Mouse (Mus musculus) brain, embryonic 14.5 days (tissue): Measurements from ENCODE around the gene Anks1b. TPM values are rescaled to one million over a fixed set of nuclear protein-coding genes. Genes with fewer than 3 reads are reported as not detected.

ENCODE experiments used
- DNase-seq: peaks from one replicate; pipeline ENCODE4 v3.0.0-alpha.2; 2011; ENCODE audit warnings: low read depth
- CTCF ChIP-seq: fragments of 200-500 bp; IDR thresholded peaks from 2 replicates; pipeline ENCODE4 v1.5.1; 2012; ENCODE audit warnings: inconsistent platforms, mild to moderate bottlenecking, moderate library complexity, borderline replicate concordance; ENCODE audit not compliant: insufficient read depth, insufficient read length; ENCODE audit errors: extremely low read depth
- POLR2A ChIP-seq: fragments of 200-500 bp; IDR thresholded peaks from 2 replicates; pipeline ENCODE4 v1.6.1; 2012; ENCODE audit warnings: mild to moderate bottlenecking, inconsistent platforms, borderline replicate concordance; ENCODE audit not compliant: poor library complexity, insufficient read depth, insufficient read length, severe bottlenecking; ENCODE audit errors: extremely low read depth
- polyA plus RNA-seq: library from polyadenylated mRNA; depleted of rRNA; stranded (reverse); fragments of >200 nt; gene quantifications from 2 replicates; pipeline ENCODE4 v1.2.3, GENCODE M21; 2012; rRNA removed

Anks1b gene
- polyA plus RNA-seq, 1 experiment: 67.7 TPM

- DNase-seq: peak; percentile 71
- TF ChIP-seq POLR2A (no peak), CTCF (no peak)
These were observed 1120.6 kb downstream of the Anks1b start for GRCm38 (mm10) chr10:90993869-90994268.

GRCm38 (mm10) chr10:90999899-91000298 lies 1126.6 kb downstream of the Anks1b start:
- TF ChIP-seq CTCF (no peak), POLR2A (no peak)
- peak; percentile 31 for DNase-seq

- no peak for TF ChIP-seq POLR2A
- TF ChIP-seq CTCF: no peak
- DNase-seq: peak; percentile 73
These were observed 1128.1 kb downstream of the Anks1b start for GRCm38 (mm10) chr10:91001421-91001820.

GRCm38 (mm10) chr10:91005858-91006538 lies 1132.7 kb downstream of the Anks1b start:
- TF ChIP-seq POLR2A (no peak), CTCF (no peak)
- DNase-seq: no peak

Other genes with a start within 250 kb of the Anks1b start
- 44.8 and 49.0 TPM in 2 replicates for gene Scyl2, start 187.2 kb upstream of the Anks1b start, polyA plus RNA-seq
- gene Actr6, start 141.2 kb upstream of the Anks1b start, polyA plus RNA-seq: 20.2 and 26.5 TPM in 2 replicates
- 29.2 and 36.3 TPM in 2 replicates for gene Uhrf1bp1l, start 128.5 kb upstream of the Anks1b start, polyA plus RNA-seq